Mouse (Mus musculus): ENCODE measurements around the gene Ncor2. TPM values are rescaled to one million over a fixed set of nuclear protein-coding genes. Genes with fewer than 3 reads are reported as not detected.

The Ncor2 gene
- polyA plus RNA-seq, 1 experiment, result 7.2 TPM

DNA sequence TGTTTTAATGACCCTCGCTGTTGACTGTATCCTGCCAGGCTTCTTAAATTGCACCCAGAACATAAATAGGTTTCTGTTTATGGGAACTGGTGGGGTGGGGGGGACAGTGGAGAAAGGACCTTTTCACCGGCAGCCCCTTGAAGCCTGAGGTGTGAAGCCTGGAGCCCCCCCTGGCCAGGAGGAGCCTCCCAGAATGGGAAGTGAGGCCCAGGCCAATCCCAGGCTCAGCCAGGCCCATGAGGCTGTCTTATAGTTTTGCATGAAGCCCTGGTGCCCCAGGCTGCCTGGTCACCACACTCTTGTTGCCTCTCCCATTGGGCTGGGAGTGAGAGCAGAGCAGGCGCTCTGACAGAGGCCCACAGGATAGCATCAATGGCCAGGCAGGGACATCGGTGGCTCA is 181.1 kb downstream of the Ncor2 start:
- TF ChIP-seq GATA1 (IDR thresholded peaks at IDR 0.05; ENCODE audit: low read length), result no peak
- TF ChIP-seq TAL1 (IDR thresholded peaks at IDR 0.05; ENCODE audit: low read length), result no peak
- peaks cover 3% of the 10 kb centered on the region; the same call in 1 of the 2 replicates for H3K9me3 ChIP-seq (ENCODE audit: control insufficient read depth, low read length)
- H3K27me3 ChIP-seq (ENCODE audit: control insufficient read depth), result peaks cover 18% of the 10 kb centered on the region
- no peak overlapping the region for H3K4me3 ChIP-seq (replicated peaks)
- H3K36me3 ChIP-seq (ENCODE audit: control insufficient read depth), result no peaks in the 10 kb centered on the region
- no peaks in the 10 kb centered on the region for H3K4me1 ChIP-seq (ENCODE audit: control insufficient read depth)

DNA sequence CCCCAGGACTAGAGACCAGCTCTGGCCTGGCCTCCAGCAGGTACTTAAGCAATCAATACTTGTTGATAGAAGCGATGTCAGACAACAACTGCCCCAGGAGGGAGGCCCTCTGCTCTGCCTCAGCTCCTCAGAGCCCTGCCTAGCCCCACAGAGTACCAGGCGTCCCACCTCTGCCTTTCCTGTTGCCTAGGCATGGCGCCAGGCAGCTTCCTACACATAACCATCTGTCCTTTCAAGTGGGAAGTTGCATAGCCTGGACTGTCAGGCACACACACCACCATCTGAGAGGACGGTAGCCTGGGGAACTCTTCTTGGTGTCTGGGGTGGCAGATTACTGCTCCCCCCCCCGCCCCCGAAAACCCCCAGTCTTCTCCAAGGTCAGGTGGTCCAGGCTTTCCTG is 182.2 kb downstream of the Ncor2 start:
- Histone ChIP-seq H3K9me3 (ENCODE audit: control insufficient read depth, low read length) (peaks cover 3% of the 10 kb centered on the region; the same call in 1 of the 2 replicates), H3K36me3 (ENCODE audit: control insufficient read depth) (no peaks in the 10 kb centered on the region), H3K27me3 (ENCODE audit: control insufficient read depth) (peaks cover 12% of the 10 kb centered on the region), H3K4me1 (ENCODE audit: control insufficient read depth) (no peaks in the 10 kb centered on the region), H3K4me3 (replicated peaks) (no peak overlapping the region)
- TF ChIP-seq TAL1 (IDR thresholded peaks at IDR 0.05; ENCODE audit: low read length), result no peak
- TF ChIP-seq GATA1 (IDR thresholded peaks at IDR 0.05; ENCODE audit: low read length), result no peak

DNA sequence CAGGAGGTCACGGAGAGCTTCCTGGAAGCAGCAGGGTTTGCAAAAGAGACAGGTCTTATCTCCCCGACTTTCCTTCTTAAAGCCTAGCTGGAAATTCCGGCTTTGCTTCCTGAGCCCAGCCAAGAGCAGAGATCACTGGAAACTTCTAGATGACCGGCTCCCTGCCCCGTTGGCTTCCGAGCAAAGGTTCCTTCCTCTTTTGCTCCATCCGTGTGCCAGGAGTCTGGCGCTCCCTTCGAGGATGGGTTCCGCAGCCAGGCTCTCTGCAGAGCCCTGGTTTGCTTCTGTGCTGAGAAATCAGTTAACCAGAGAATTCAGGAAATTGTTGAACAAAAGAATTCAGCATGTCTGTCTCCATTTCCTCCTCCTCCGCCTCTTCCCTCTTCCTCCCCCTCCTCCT is 186.1 kb downstream of the Ncor2 start:
- no peak for TF ChIP-seq GATA1 (IDR thresholded peaks at IDR 0.05; ENCODE audit: low read length)
- no peak for TF ChIP-seq TAL1 (IDR thresholded peaks at IDR 0.05; ENCODE audit: low read length)
- Histone ChIP-seq H3K27me3 (ENCODE audit: control insufficient read depth) (peaks cover 12% of the 10 kb centered on the region), H3K4me3 (replicated peaks) (no peak overlapping the region), H3K4me1 (ENCODE audit: control insufficient read depth) (no peaks in the 10 kb centered on the region), H3K36me3 (ENCODE audit: control insufficient read depth) (no peaks in the 10 kb centered on the region), H3K9me3 (ENCODE audit: control insufficient read depth, low read length) (no peaks in the 10 kb centered on the region)

DNA sequence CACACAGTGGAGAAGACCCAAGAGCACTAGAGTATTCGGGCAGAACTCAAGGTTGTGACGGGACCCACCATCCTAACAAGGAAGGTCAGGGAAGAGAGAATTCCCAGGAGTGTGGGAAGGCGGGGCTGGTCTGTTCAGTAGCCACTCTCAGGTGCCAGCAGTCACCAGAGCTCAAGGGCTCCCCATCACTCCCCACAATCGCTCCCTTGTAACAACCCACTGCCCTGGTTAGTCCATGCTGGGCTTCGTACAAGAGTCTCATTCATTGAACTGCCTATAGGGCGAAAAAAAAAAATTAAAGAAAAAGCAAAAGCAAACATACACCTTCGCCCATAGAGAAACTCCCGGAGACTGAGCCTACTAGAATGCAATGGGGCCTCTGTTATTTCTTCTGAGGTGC is 186.7 kb downstream of the Ncor2 start:
- H3K4me3 ChIP-seq (replicated peaks), result no peak overlapping the region
- peaks cover 12% of the 10 kb centered on the region for H3K27me3 ChIP-seq (ENCODE audit: control insufficient read depth)
- no peaks in the 10 kb centered on the region for H3K36me3 ChIP-seq (ENCODE audit: control insufficient read depth)
- no peaks in the 10 kb centered on the region for H3K9me3 ChIP-seq (ENCODE audit: control insufficient read depth, low read length)
- H3K4me1 ChIP-seq (ENCODE audit: control insufficient read depth), result no peaks in the 10 kb centered on the region
- TF ChIP-seq TAL1 (IDR thresholded peaks at IDR 0.05; ENCODE audit: low read length), result no peak
- TF ChIP-seq GATA1 (IDR thresholded peaks at IDR 0.05; ENCODE audit: low read length), result no peak

DNA sequence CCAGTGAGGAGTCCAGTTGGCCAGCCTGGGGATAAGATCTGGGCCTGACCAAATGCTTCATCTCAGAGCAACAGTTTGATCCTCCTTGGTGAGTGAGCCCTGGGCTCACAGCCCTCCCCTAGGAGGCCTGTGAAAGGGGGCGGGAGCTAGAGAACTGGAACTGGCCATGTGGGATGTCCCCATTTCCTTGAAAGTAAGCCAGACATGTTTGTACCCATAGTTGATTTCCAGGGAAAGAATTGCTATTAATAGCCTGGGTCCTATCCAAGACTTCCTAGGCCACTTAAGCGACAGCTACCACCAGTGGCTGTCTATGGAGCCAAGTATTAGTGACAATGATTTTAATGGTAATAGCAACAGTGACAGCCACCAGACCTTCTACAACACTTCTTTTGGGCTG is 189.3 kb downstream of the Ncor2 start:
- Histone ChIP-seq H3K4me1 (ENCODE audit: control insufficient read depth) (no peaks in the 10 kb centered on the region), H3K9me3 (ENCODE audit: control insufficient read depth, low read length) (peaks cover 3% of the 10 kb centered on the region; the same call in 1 of the 2 replicates), H3K27me3 (ENCODE audit: control insufficient read depth) (peaks cover 12% of the 10 kb centered on the region), H3K4me3 (replicated peaks) (no peak overlapping the region), H3K36me3 (ENCODE audit: control insufficient read depth) (no peaks in the 10 kb centered on the region)
- no peak for TF ChIP-seq TAL1 (IDR thresholded peaks at IDR 0.05; ENCODE audit: low read length)
- TF ChIP-seq GATA1 (IDR thresholded peaks at IDR 0.05; ENCODE audit: low read length), result no peak

DNA sequence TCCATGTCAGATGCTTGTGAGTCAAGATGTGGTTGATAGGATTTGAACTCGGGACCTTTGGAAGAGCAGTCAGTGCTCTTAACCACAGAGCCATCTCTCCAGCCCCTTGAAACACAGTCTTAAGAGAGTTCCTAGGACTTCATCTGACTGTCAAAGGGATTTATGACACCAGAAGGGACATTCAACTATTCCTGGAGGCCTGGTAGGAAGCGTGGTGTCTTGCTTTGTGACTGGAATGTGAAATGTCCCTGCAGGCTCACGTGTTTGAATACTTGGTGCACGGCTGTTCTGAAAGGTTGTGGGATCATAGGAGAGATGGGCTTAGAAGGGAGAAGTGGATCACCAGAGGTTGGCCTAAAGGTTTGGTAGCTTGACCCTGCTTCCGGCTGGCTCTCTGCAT is 192.4 kb downstream of the Ncor2 start:
- H3K4me3 ChIP-seq (replicated peaks), result no peak overlapping the region
- H3K4me1 ChIP-seq (ENCODE audit: control insufficient read depth), result no peaks in the 10 kb centered on the region
- TF ChIP-seq GATA1 (IDR thresholded peaks at IDR 0.05; ENCODE audit: low read length) (no peak), TAL1 (IDR thresholded peaks at IDR 0.05; ENCODE audit: low read length) (no peak)
- peaks cover 17% of the 10 kb centered on the region for H3K9me3 ChIP-seq (ENCODE audit: control insufficient read depth, low read length)
- H3K36me3 ChIP-seq (ENCODE audit: control insufficient read depth), result no peaks in the 10 kb centered on the region
- H3K27me3 ChIP-seq (ENCODE audit: control insufficient read depth), result no peaks in the 10 kb centered on the region

DNA sequence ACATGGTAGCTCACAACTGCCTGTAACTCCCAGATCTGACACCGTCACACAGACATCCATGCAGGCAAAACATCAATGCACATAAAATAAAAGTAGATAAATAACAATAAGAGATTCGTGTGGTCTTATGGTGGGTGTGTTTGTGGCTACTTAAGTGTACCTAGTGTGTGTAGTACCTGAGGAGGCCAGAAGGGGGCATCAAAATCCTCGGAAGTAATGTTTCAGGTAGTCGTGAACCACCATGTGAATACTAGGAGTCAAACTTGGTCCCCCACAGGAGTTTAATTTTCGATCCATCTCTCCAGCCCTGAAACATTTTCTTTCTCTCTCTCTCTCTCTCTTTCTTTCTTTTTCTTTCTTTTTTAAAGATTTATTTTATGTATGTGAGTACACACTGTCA is 192.8 kb downstream of the Ncor2 start:
- Histone ChIP-seq H3K4me1 (ENCODE audit: control insufficient read depth) (no peaks in the 10 kb centered on the region), H3K4me3 (replicated peaks) (no peak overlapping the region), H3K9me3 (ENCODE audit: control insufficient read depth, low read length) (peaks cover 17% of the 10 kb centered on the region), H3K27me3 (ENCODE audit: control insufficient read depth) (no peaks in the 10 kb centered on the region), H3K36me3 (ENCODE audit: control insufficient read depth) (no peaks in the 10 kb centered on the region)
- TF ChIP-seq GATA1 (IDR thresholded peaks at IDR 0.05; ENCODE audit: low read length) (no peak), TAL1 (IDR thresholded peaks at IDR 0.05; ENCODE audit: low read length) (no peak)

DNA sequence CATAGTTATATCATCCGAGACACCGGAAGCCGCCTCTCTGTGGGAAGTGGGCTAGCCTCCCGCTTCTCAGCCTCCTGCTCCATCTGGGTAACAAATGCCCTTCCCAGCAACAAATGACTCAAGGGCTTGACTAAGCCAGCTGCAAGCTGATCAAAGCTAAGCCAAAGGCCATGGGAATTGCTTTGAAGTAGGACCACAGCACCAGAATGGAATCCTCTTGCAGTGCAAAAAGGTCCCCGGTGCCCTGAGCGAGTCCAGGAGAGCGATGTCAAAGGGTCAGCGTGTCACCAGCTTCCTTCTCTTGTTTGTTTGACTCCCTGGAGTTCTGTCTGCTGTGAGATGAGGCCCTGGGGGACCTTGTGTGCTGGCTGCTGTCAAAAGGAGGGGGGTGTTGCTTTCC is 209.2 kb downstream of the Ncor2 start:
- H3K4me3 ChIP-seq (replicated peaks), result no peak overlapping the region
- no peaks in the 10 kb centered on the region for H3K4me1 ChIP-seq (ENCODE audit: control insufficient read depth)
- H3K36me3 ChIP-seq (ENCODE audit: control insufficient read depth), result no peaks in the 10 kb centered on the region
- TF ChIP-seq TAL1 (IDR thresholded peaks at IDR 0.05; ENCODE audit: low read length) (no peak), GATA1 (IDR thresholded peaks at IDR 0.05; ENCODE audit: low read length) (no peak)
- H3K9me3 ChIP-seq (ENCODE audit: control insufficient read depth, low read length), result peaks cover 7% of the 10 kb centered on the region
- H3K27me3 ChIP-seq (ENCODE audit: control insufficient read depth), result no peaks in the 10 kb centered on the region

Other genes starting within 250 kb of the Ncor2 start
- gene Rflna, start 176.0 kb downstream of the Ncor2 start, polyA plus RNA-seq (2012), result 0.02 TPM in 1 of 2 replicates, not detected in the other
- 7.0 and 10.9 TPM in 2 replicates for gene Scarb1, start 161.9 kb upstream of the Ncor2 start, polyA plus RNA-seq (2012)
- gene Gm10382, start 210.1 kb upstream of the Ncor2 start, polyA plus RNA-seq (2012), result 0.06 TPM in 1 of 2 replicates, not detected in the other
- 17.4 and 56.1 TPM in 2 replicates for gene Ubc, start 211.0 kb upstream of the Ncor2 start, polyA plus RNA-seq (2012)